Mouse (Mus musculus) layer of hippocampus, postnatal 25 days (tissue): Measurements from ENCODE around the gene Slc25a45. TPM values are rescaled to one million over a fixed set of nuclear protein-coding genes. Genes with fewer than 3 reads are reported as not detected.

Experiments used
- DNase-seq, 2 experiments: peaks; one replicate each; pipeline ENCODE4 v3.0.0; 2022; ENCODE audit warnings: mixed read lengths in 2 of 2, low spot score in 1 of 2; ENCODE audit errors: extremely low spot score in 1 of 2
- total RNA-seq, 2 experiments: library from RNA; stranded (reverse); gene quantifications; 2 replicates each; pipeline ENCODE4 v1.2.3; 2021

Slc25a45 gene
- total RNA-seq, 2 experiments from 2014 or later = 3.1 to 3.4 TPM

DNA sequence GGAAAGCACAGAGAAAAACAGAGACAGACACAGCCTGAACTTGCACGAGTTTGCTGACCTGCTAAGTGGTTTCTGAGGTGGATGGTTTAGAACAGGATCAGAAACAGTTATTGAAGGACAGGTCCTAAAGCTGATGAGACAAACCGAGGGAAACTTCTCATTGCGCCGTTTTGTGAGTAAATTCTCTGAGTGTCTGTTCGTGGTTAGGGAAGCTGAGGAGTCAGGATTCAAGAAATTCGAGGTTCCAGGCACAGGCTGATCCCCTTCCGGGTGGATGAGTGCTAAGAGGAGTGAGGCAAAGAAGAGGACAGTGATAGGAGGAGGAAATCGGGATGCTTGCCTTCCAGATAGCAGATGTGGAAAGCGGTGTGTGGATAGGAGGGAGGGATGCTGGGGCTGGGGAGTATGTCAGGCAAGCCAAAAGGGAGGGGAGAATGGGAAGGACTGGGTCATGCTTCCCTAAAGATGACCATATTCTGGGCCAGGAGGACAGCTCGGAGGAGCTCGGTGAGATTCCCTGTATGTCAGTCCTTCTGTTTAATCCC, 47.8 kb downstream of the Slc25a45 start:
- DNase-seq = no peak

GRCm38 (mm10) chr19:5927026-5927425, 49.4 kb downstream of the Slc25a45 start:
- DNase-seq = no peak

- DNase-seq = no peak
Measured at GRCm38 (mm10) chr19:5927532-5927931, 49.9 kb downstream of the Slc25a45 start.

DNA sequence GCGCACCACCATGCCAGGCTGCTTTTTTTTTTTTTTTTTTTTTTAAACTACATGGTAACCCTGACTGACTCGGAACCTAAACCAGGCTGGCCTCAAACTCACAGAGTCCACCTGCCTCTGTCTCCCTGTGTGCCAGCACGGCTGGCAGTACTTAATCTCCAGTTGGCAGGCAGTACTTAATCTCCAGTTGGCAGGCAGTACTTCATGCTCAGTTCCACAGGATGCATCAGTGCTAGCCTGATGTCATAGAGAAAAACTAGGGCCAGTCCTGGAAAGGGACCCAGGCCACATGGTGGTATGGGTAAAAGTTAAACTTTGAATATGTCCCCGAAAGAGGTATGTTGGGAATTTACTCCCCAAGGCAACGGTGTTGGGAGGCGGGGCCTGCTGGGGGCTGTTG, 50.5 kb downstream of the Slc25a45 start:
- DNase-seq = no peak

GRCm38 (mm10) chr19:5928546-5928945, 50.9 kb downstream of the Slc25a45 start:
- DNase-seq = no peak

- DNase-seq = no peak
Measured at GRCm38 (mm10) chr19:5929634-5930596, 52.3 kb downstream of the Slc25a45 start.

- no peak for DNase-seq
Measured at GRCm38 (mm10) chr19:5935266-5935665, 57.7 kb downstream of the Slc25a45 start.

Other genes with a start within 250 kb of the Slc25a45 start
- gene Rela, start 240.3 kb upstream of the Slc25a45 start, total RNA-seq = 10 to 100 TPM; 20.6 to 22.0 TPM
- 10 to 100 TPM; 15.3 to 16.1 TPM for gene Sipa1, start 214.1 kb upstream of the Slc25a45 start, total RNA-seq
- 10 to 100 TPM; 17.4 to 21.1 TPM for gene Map3k11, start 189.1 kb upstream of the Slc25a45 start, total RNA-seq
- 10 to 100 TPM; 59.8 to 73.9 TPM for gene Pcnx3, start 188.9 kb upstream of the Slc25a45 start, total RNA-seq
- gene Kcnk7, start 173.4 kb upstream of the Slc25a45 start, total RNA-seq = not detected
- gene Ehbp1l1, start 151.5 kb upstream of the Slc25a45 start, total RNA-seq = 10 to 100 TPM; 14.6 to 17.2 TPM
- 10 to 100 TPM; 29.3 to 32.9 TPM for gene Fam89b, start 148.2 kb upstream of the Slc25a45 start, total RNA-seq
- gene Ltbp3, start 136.9 kb upstream of the Slc25a45 start, total RNA-seq = 10 to 100 TPM; 23.8 to 26.8 TPM
- gene Scyl1, start 106.4 kb upstream of the Slc25a45 start, total RNA-seq = 10 to 100 TPM; 68.6 to 71.8 TPM
- gene Frmd8, start 2.5 kb upstream of the Slc25a45 start, total RNA-seq = 10 to 100 TPM; 15.6 to 15.8 TPM
- gene Tigd3, start 16.3 kb downstream of the Slc25a45 start, total RNA-seq = 1 to 10 TPM; 3.4 TPM
- gene Dpf2, start 35.2 kb downstream of the Slc25a45 start, total RNA-seq = 10 to 100 TPM; 82.5 to 95.6 TPM
- 1 to 10 TPM; 6.3 to 6.4 TPM for gene Cdc42ep2, start 47.0 kb downstream of the Slc25a45 start, total RNA-seq
- 1 to 10 TPM; 5.4 to 6.5 TPM for gene Pola2, start 86.4 kb downstream of the Slc25a45 start, total RNA-seq
- gene Slc22a20, start 108.3 kb downstream of the Slc25a45 start, total RNA-seq = not detected
- 10 to 100 TPM; 20.5 to 21.9 TPM for gene Capn1, start 138.1 kb downstream of the Slc25a45 start, total RNA-seq
- 10 to 100 TPM; 41.8 to 45.7 TPM for gene Syvn1, start 168.8 kb downstream of the Slc25a45 start, total RNA-seq
- 10 to 100 TPM; 43.1 to 47.4 TPM for gene Mrpl49, start 180.0 kb downstream of the Slc25a45 start, total RNA-seq
- 100 to 1,000 TPM; 588 to 687 TPM for gene Fau, start 180.0 kb downstream of the Slc25a45 start, total RNA-seq
- gene Znhit2, start 183.4 kb downstream of the Slc25a45 start, total RNA-seq = 10 to 100 TPM; 38.0 to 41.5 TPM
- 10 to 100 TPM; 27.8 to 28.8 TPM for gene Tm7sf2, start 190.6 kb downstream of the Slc25a45 start, total RNA-seq
- 10 to 100 TPM; 83.7 to 96.3 TPM for gene Vps51, start 199.4 kb downstream of the Slc25a45 start, total RNA-seq
- not detected for gene Tmem262, start 202.2 kb downstream of the Slc25a45 start, total RNA-seq
- gene Gm28374, start 204.4 kb downstream of the Slc25a45 start, total RNA-seq = not detected
- gene Zfpl1, start 207.1 kb downstream of the Slc25a45 start, total RNA-seq = 10 to 100 TPM; 37.1 to 44.2 TPM
- under 1 TPM in 1 of 2 experiments, not detected in 1; 0.37 TPM for gene Cdca5, start 207.2 kb downstream of the Slc25a45 start, total RNA-seq
- not detected for gene AC131692.1, start 216.6 kb downstream of the Slc25a45 start, total RNA-seq
- gene Naaladl1, start 228.0 kb downstream of the Slc25a45 start, total RNA-seq = not detected
- gene Sac3d1, start 240.8 kb downstream of the Slc25a45 start, total RNA-seq = 10 to 100 TPM; 15.5 to 17.9 TPM